Mouse (Mus musculus) E14TG2a.4 (cell line): ENCODE results near the gene Retreg3.

Experiments used
- CTCF ChIP-seq: conservative IDR thresholded peaks from 2 replicates; pipeline ENCODE4 v1.5.1; 2014; ENCODE audit warnings: low read length
- NANOG ChIP-seq: IDR thresholded peaks from 2 replicates; pipeline ENCODE4 v1.6.1; 2014; ENCODE audit warnings: borderline replicate concordance, low read length, mixed read lengths

DNA sequence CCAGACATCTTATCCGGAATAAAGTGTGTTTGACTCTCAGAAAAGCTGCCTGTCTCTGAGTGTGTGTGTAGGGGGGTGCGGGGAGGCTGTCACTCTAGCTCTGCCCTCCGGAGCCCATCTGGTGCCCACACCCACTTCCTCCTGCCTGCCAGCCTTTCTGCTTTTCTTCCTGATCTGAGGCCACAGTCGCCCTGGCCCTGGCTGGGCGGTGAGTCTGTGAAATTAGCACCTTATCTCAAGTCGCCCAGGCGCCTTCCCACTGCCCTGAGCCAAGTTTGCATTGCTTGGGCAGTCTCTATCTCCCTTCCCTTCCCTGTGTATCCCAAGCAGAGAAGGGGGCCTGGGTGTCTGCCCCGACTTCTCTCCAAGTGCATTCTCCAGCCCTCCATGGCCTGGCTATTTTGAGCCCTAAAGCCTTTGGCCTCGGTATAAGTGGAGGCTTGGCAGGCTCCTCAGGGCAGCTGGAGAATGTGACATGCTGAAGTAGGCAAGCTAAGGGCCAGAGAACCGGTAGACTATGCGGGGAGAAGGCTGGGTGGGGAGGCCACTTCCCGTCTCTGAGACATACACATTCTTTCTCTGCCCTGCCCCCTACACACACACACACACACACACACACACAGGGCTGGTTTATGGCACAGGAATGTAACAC lies 55.9 kb downstream of the Retreg3 start:
- TF ChIP-seq CTCF = no peak
- no peak for TF ChIP-seq NANOG
